Mouse (Mus musculus) heart, postnatal 0 days (tissue): Measurements from ENCODE around the gene Dusp22.

ENCODE experiments used
- CTCF ChIP-seq: IDR thresholded peaks from 2 replicates; pipeline ENCODE4 v1.5.1; 2016; ENCODE audit warnings: antibody characterized with exemption, control low read depth, low read depth
- EP300 ChIP-seq: IDR thresholded peaks from 2 replicates; pipeline ENCODE4 v1.6.1; 2016; ENCODE audit warnings: antibody characterized with exemption, low read depth

- TF ChIP-seq EP300 (no peak), CTCF (no peak)
Measured at GRCm38 (mm10) chr13:30684614-30685122, 24.9 kb downstream of the Dusp22 start.
